8 mouse cellular contexts compared by ENCODE assay signal in the genomic region with DNA sequence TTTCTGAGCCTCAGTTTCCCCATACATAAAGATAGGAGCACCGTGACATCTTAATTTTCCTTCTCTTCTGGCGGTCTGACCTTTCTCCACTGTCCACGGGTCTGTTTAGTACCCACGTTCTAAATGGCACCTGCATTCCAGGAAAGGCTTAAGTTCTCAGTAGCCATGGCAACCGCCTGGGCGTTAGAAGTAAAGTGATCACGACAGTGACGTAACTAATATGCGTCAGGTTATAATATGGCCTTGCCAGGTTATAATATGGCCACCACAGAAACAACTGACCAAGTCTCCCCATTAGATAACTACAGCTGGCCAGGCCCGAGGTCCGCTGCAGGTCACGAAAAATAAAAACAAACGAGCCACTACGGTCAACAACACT. TPM values are rescaled to one million over a fixed set of nuclear protein-coding genes. Genes with fewer than 3 reads are reported as not detected.
DNase-seq lines count a peak whose midpoint lies in the region; ATAC-seq and TF ChIP-seq lines count a peak whose summit lies in the region.

No protein-coding gene starts in this region.

- peak overlapping the region; percentile 71 for H3K4me3 ChIP-seq in kidney, embryonic 15.5 days (replicated peaks)
- H3K4me3 ChIP-seq in bone marrow macrophage, adult 2 months (ENCODE audit: insufficient read depth, low read length) = peak overlapping the region; percentile 80
- peak overlapping the region; percentile 67 for H3K4me3 ChIP-seq in hindbrain, embryonic 14.5 days (replicated peaks; ENCODE audit: low read length)
- peak overlapping the region; percentile 79 for H3K4me3 ChIP-seq in midbrain, embryonic 14.5 days (replicated peaks; ENCODE audit: low read depth, low read length)

- no peak for TF ChIP-seq POLR2A in bone marrow macrophage, adult 2 months (IDR thresholded peaks at IDR 0.05; ENCODE audit: borderline replicate concordance, low read depth, low read length)

- no peak for ATAC-seq in kidney, embryonic 15.5 days (replicated peaks; ENCODE audit: low FRiP score)
- ATAC-seq in hindbrain, embryonic 14.5 days (ENCODE audit: low FRiP score) = peak; percentile 68
- ATAC-seq in midbrain, embryonic 14.5 days (ENCODE audit: low FRiP score, low TSS enrichment) = peak; percentile 79

- peaks cover 28% of the 10 kb centered on the region for H3K4me1 ChIP-seq in kidney, embryonic 15.5 days
- peaks cover 33% of the 10 kb centered on the region for H3K4me1 ChIP-seq in bone marrow macrophage, adult 2 months (ENCODE audit: control insufficient read depth, insufficient read depth, low read length)
- peaks cover 16% of the 10 kb centered on the region; the same call in 1 of the 2 replicates for H3K4me1 ChIP-seq in hindbrain, embryonic 14.5 days (replicated peaks; ENCODE audit: control insufficient read depth, insufficient read depth, low read length)
- peaks cover 13% of the 10 kb centered on the region for H3K4me1 ChIP-seq in midbrain, embryonic 14.5 days (ENCODE audit: control insufficient read depth, insufficient read depth, low read length)

- no peaks in the 10 kb centered on the region for H3K36me3 ChIP-seq in kidney, embryonic 15.5 days
- no peaks in the 10 kb centered on the region for H3K36me3 ChIP-seq in hindbrain, embryonic 14.5 days (replicated peaks; ENCODE audit: control insufficient read depth, insufficient read depth)
- H3K36me3 ChIP-seq in midbrain, embryonic 14.5 days (ENCODE audit: control insufficient read depth, insufficient read depth, low read length) = no peaks in the 10 kb centered on the region

- DNase-seq in kidney, postnatal 14 days = no peak
- no peak for DNase-seq in hindbrain, embryonic 14.5 days (ENCODE audit: low spot score)
- DNase-seq in midbrain, embryonic 14.5 days = no peak
- DNase-seq in left cerebral cortex, adult 9 months (ENCODE audit: low spot score in 2 of 2) = no peak
- no peak for DNase-seq in layer of hippocampus, adult 18-20 months (ENCODE audit: low spot score in 2 of 2)
- DNase-seq in right cerebral cortex, adult 2 months (ENCODE audit: low spot score in 2 of 2) = no peak

- no peaks in the 10 kb centered on the region for H3K27me3 ChIP-seq in kidney, embryonic 15.5 days
- no peaks in the 10 kb centered on the region; the same call in 1 of the 2 replicates for H3K27me3 ChIP-seq in hindbrain, embryonic 14.5 days (ENCODE audit: control insufficient read depth, insufficient read depth, low read length)
- H3K27me3 ChIP-seq in midbrain, embryonic 14.5 days (ENCODE audit: control insufficient read depth, insufficient read depth, low read length) = 0 out of 2 replicates have a peak, but pooled peaks cover 3% of the 10 kb centered on the region

- no peak overlapping the region for H3K9ac ChIP-seq in kidney, embryonic 15.5 days
- H3K9ac ChIP-seq in hindbrain, embryonic 14.5 days = peak overlapping the region; percentile 69; the same call in 1 of the 2 replicates
- H3K9ac ChIP-seq in midbrain, embryonic 14.5 days (replicated peaks; ENCODE audit: low read length) = 0 out of 2 replicates have a peak overlapping the region, but pooled peaks have one; percentile 61

- H3K4me2 ChIP-seq in kidney, embryonic 15.5 days = peak overlapping the region; percentile 73
- H3K4me2 ChIP-seq in hindbrain, embryonic 14.5 days (replicated peaks) = peak overlapping the region; percentile 72
- peak overlapping the region; percentile 64 for H3K4me2 ChIP-seq in midbrain, embryonic 14.5 days (ENCODE audit: low read length)

- 11% methylated on average over 14 of the region's 14 CpGs for WGBS in kidney, embryonic 15.5 days
- WGBS in hindbrain, embryonic 14.5 days = 12% methylated on average over 14 of the region's 14 CpGs
- 13% methylated on average over 14 of the region's 14 CpGs for whole genome bisulfite sequencing in midbrain, embryonic 14.5 days

- H3K9me3 ChIP-seq in kidney, embryonic 15.5 days (replicated peaks) = no peaks in the 10 kb centered on the region
- no peaks in the 10 kb centered on the region for H3K9me3 ChIP-seq in hindbrain, embryonic 14.5 days (ENCODE audit: control insufficient read depth, low read length)
- no peaks in the 10 kb centered on the region for H3K9me3 ChIP-seq in midbrain, embryonic 14.5 days (ENCODE audit: control insufficient read depth, low read length)

- no peak for TF ChIP-seq CTCF in bone marrow macrophage, adult 2 months (IDR thresholded peaks at IDR 0.05; ENCODE audit: low read depth, low read length)

- peak overlapping the region; percentile 65 for H3K27ac ChIP-seq in kidney, embryonic 15.5 days
- peak overlapping the region; percentile 33 for H3K27ac ChIP-seq in bone marrow macrophage, adult 2 months (ENCODE audit: insufficient read depth, low read depth, low read length)
- peak overlapping the region; percentile 70 for H3K27ac ChIP-seq in hindbrain, embryonic 14.5 days
- H3K27ac ChIP-seq in midbrain, embryonic 14.5 days (replicated peaks; ENCODE audit: low read depth, low read length) = peak overlapping the region; percentile 68

RNA-seq across cellular contexts. Expression of gene Pef1, which starts 4.7 kb away (rescaled TPM):
- polyA plus RNA-seq in kidney, embryonic 15.5 days (2015; fragmentation: Nextera tagmentation; extraction: Ambion mirVana) = 68.9 and 75.1 TPM in 2 replicates
- polyA plus RNA-seq in bone marrow macrophage, adult 2 months (2012; ENCODE audit: insufficient read depth, insufficient read length, missing spikeins) = 41.4 and 44.1 TPM in 2 replicates
- polyA plus RNA-seq in hindbrain, embryonic 14.5 days (2014; fragmentation: Nextera tagmentation; extraction: Ambion mirVana) = 66.0 and 77.7 TPM in 2 replicates
- polyA plus RNA-seq in midbrain, embryonic 14.5 days (2014; fragmentation: Nextera tagmentation; extraction: Ambion mirVana) = 68.8 and 71.6 TPM in 2 replicates
- total RNA-seq in layer of hippocampus, adult 18-20 months (2021) = 10 to 100 TPM; 71.9 to 72.0 TPM

RNA-seq across cellular contexts. Expression of gene Hcrtr1, which starts 32.1 kb away (rescaled TPM):
- 0.17 and 0.62 TPM in 2 replicates for polyA plus RNA-seq in kidney, embryonic 15.5 days (2015; fragmentation: Nextera tagmentation; extraction: Ambion mirVana)
- polyA plus RNA-seq in bone marrow macrophage, adult 2 months (2012; ENCODE audit: insufficient read depth, insufficient read length, missing spikeins) = not detected in 2 replicates
- polyA plus RNA-seq in hindbrain, embryonic 14.5 days (2014; fragmentation: Nextera tagmentation; extraction: Ambion mirVana) = 1.7 and 2.3 TPM in 2 replicates
- 1.6 TPM in 2 replicates for polyA plus RNA-seq in midbrain, embryonic 14.5 days (2014; fragmentation: Nextera tagmentation; extraction: Ambion mirVana)
- total RNA-seq in layer of hippocampus, adult 18-20 months (2021) = 1 to 10 TPM; 1.6 to 2.3 TPM

RNA-seq across cellular contexts. Expression of gene Col16a1, which starts 59.4 kb away (rescaled TPM):
- polyA plus RNA-seq in kidney, embryonic 15.5 days (2015; fragmentation: Nextera tagmentation; extraction: Ambion mirVana) = 42.7 and 57.4 TPM in 2 replicates
- polyA plus RNA-seq in bone marrow macrophage, adult 2 months (2012; ENCODE audit: insufficient read depth, insufficient read length, missing spikeins) = 0.48 and 1.1 TPM in 2 replicates
- 10.1 and 11.1 TPM in 2 replicates for polyA plus RNA-seq in hindbrain, embryonic 14.5 days (2014; fragmentation: Nextera tagmentation; extraction: Ambion mirVana)
- 4.3 and 4.4 TPM in 2 replicates for polyA plus RNA-seq in midbrain, embryonic 14.5 days (2014; fragmentation: Nextera tagmentation; extraction: Ambion mirVana)
- 10 to 100 TPM; 11.3 to 12.2 TPM for total RNA-seq in layer of hippocampus, adult 18-20 months (2021)
